Mouse (Mus musculus): Measurements from ENCODE around the gene Hoxa3. TPM values are rescaled to one million over a fixed set of nuclear protein-coding genes. Genes with fewer than 3 reads are reported as not detected.

The Hoxa3 gene
- polyA plus RNA-seq, 1 experiment from 2014 or later = 23.8 TPM

DNA sequence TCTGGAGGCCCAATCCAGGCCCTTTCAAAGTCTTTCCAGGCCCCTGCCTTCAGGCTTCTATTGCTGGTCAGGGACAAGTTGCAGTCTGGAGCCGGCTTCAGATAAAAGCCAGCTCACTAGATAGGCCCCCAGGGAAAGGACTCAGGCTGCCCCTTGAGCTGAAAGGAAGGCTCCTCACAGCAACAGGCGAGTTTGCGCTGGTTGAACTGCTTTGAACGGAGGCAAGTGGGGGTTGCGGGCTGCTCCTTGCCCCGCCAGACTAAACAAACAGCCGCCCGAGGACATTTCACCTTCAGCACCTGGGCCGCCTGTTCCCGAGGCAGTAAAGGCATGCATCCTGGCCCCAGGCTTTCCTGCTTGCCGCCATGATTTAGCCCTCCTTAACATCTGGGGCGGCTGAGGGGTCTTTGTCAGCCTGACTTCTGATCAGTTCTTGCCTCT lies 30.6 kb upstream of the Hoxa3 start:
- WGBS = 1% methylated on average over 12 of the region's 12 CpGs
- ATAC-seq (ENCODE audit: low FRiP score) = no peak
- Histone ChIP-seq H3K27ac (no peak overlapping the region), H3K9me3 (no peaks in the 10 kb centered on the region), H3K4me3 (no peak overlapping the region), H3K4me2 (no peak overlapping the region), H3K36me3 (no peaks in the 10 kb centered on the region), H3K9ac (no peak overlapping the region), H3K27me3 (peaks cover 98% of the 10 kb centered on the region), H3K4me1 (replicated peaks) (0 out of 2 replicates have a peak, but pooled peaks cover 10% of the 10 kb centered on the region)

DNA sequence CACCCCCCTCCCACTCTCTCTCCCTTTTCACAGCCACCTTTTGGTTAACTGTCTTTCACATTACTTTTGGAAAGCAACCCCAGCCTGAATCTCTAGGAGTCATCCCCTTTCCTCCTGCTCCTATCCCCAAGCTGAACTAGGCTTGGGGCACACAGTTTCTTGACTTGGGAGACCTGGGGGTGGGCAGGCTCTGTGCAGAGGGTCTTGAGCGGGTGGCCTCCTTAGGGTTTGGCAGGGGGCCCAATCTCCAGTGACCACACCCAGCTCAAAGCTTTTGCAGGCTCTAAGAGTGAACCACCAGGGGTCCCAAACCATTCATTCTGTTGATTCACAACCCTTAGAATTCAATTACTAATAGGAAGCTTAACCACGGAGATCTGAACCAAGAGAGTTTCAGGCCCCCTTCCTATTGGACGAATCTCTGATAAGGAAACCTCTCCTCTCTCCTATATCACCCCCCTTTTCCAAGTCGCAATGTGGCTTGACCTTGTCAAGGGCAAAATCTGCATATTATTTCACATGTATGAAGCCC lies 29.7 kb upstream of the Hoxa3 start:
- Histone ChIP-seq H3K27ac (no peak overlapping the region), H3K4me2 (no peak overlapping the region), H3K9me3 (no peaks in the 10 kb centered on the region), H3K4me1 (replicated peaks) (0 out of 2 replicates have a peak, but pooled peaks cover 10% of the 10 kb centered on the region), H3K27me3 (peaks cover 98% of the 10 kb centered on the region), H3K9ac (no peak overlapping the region), H3K36me3 (no peaks in the 10 kb centered on the region), H3K4me3 (no peak overlapping the region)
- ATAC-seq (ENCODE audit: low FRiP score) = no peak
- WGBS = 1% methylated on average over 4 of the region's 4 CpGs

DNA sequence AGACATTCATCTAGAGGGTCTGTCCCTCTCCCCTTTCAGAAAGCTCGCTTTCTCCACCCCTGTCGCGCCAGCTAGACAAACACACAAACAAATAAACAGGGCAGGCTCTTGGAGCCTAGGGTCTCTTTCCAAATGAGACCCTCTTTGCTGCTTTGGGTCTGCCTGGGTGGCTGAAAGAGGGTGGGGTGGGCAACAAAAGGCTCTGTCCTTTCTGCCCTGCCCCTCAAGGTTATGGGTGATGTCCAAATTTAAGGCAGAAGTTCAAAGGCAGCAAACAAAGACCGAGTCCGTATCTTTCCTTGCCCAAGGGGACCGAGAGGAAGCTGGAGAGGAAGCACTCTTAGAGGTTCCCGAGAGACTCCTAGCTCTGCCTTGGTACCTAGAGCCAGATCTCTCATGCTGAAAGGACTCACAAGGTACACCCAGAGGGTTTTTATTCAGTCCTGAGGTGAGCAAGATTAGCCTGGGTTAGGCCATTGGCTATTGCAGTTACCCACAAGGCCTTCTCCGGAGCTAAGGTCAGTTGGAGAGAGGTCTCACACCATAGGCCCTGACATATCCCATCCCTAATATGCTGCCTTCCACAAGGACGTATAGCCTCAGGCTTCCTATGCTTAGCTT lies 28.0 kb upstream of the Hoxa3 start:
- H3K9ac ChIP-seq = no peak overlapping the region
- 3% methylated on average over 9 of the region's 9 CpGs for WGBS
- H3K27ac ChIP-seq = no peak overlapping the region
- H3K4me2 ChIP-seq = no peak overlapping the region
- no peak overlapping the region for H3K4me3 ChIP-seq
- 0 out of 2 replicates have a peak, but pooled peaks cover 10% of the 10 kb centered on the region for H3K4me1 ChIP-seq (replicated peaks)
- ATAC-seq (ENCODE audit: low FRiP score) = no peak
- H3K9me3 ChIP-seq = no peaks in the 10 kb centered on the region
- peaks cover 98% of the 10 kb centered on the region for H3K27me3 ChIP-seq
- H3K36me3 ChIP-seq = no peaks in the 10 kb centered on the region

DNA sequence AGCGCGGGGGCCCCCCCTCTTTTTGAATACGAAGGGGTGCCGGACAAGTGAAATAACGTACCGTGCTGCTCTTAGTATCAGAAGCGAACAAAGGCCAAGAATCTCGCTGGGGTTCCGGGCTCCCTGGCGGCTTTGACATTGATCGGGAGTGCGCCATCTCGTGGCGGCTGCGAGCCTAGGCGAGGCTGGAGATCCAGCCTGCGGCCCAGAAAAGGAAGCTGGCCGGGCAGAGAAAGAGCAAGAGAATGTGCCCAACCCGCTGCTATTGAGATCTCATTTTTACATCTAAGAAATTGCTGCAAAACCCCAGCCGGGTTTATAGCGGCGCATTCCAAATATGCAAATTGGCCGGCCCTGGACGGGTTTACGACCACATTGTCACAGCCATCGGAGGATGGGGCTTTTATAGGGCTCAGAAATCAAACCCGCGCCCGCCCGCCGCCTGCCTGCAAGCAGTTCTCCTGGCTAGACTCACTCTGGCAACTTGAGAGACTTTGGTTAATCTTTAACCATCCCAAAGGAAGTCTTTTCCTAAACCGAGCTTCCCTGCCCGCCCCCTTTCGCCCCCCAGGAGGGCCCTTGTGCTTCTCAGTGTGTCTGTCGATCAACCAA lies 27.4 kb upstream of the Hoxa3 start, which contains the start of gene Hoxa10:
Hoxa10 (minus strand) TSS at position 466 of the 612 bp plus-strand sequence.
- no peaks in the 10 kb centered on the region for H3K9me3 ChIP-seq
- H3K27me3 ChIP-seq = peaks cover 98% of the 10 kb centered on the region
- H3K27ac ChIP-seq = no peak within 1 kb of the TSS
- under 1% methylated on average over 35 of the region's 35 CpGs for WGBS
- no peak within 1 kb of the TSS for H3K9ac ChIP-seq
- peak within 1 kb of the TSS; percentile 12; the same call in 1 of the 2 replicates for H3K4me3 ChIP-seq
- no peak within 1 kb of the TSS for H3K4me2 ChIP-seq
- no peak for ATAC-seq (ENCODE audit: low FRiP score)
- 0 out of 2 replicates have a peak, but pooled peaks cover 10% of the 10 kb centered on the region for H3K4me1 ChIP-seq (replicated peaks)
- no peaks in the 10 kb centered on the region for H3K36me3 ChIP-seq

DNA sequence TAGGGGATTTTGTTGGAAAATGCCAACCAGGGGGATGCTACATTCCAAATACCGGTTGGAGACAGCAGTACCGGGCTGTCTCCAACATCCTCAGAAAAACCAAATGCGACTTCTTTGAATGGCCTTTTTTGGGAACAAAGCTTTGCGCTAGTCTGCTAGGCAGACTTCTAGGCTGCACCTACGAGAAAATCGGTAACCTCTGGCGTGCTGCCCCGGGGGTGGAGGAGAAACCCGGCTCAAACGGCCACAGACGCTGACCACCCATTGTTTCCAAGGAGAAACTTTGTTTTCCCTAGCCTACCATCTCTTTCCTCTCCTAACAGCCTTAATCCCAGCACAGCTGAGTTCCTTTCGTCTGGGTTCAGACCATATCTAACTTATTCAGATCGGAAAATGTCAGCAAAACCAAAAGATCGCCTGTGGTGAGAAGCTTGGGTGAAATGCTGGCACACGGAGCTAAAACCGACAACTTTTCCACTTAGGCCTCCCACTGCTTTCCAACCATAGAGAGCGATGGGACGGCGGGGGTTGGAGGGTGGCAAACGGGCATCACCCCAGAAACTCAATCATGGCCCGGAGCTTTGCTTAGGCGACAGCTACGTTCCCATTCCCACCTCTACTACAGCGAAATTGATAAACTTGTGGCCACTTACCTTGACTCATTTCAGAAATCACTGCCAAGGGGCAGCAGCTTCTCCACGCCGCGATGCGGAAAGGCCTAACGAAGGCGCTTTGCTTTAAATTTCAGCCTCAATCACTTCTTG lies 26.7 kb upstream of the Hoxa3 start:
- ATAC-seq (ENCODE audit: low FRiP score) = no peak
- Histone ChIP-seq H3K4me3 (peak overlapping the region; percentile 12; the same call in 1 of the 2 replicates), H3K27ac (no peak overlapping the region), H3K4me2 (no peak overlapping the region), H3K4me1 (replicated peaks) (0 out of 2 replicates have a peak, but pooled peaks cover 5% of the 10 kb centered on the region), H3K9ac (no peak overlapping the region), H3K9me3 (no peaks in the 10 kb centered on the region), H3K27me3 (peaks cover 98% of the 10 kb centered on the region), H3K36me3 (no peaks in the 10 kb centered on the region)
- WGBS = under 1% methylated on average over 30 of the region's 30 CpGs

DNA sequence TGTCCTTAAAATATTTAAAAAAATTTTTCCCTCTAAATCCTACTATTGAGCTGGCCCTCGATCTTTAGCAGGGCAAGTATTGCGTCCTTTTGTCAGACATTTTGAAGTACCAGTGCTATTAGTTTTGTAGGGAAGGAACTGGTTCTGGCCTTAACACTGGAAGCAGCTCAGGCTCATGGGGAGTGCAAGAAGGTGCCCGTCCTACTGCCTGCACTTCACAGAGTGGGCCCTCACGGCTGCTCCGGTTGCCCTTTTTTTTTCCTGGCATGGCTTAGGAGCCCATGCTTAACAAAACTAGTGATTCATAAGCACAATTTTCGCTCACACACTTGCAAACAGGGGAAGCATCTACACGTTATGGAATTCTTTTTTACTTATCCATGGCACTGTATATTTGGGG lies 25.8 kb upstream of the Hoxa3 start:
- Histone ChIP-seq H3K27me3 (peaks cover 98% of the 10 kb centered on the region), H3K9ac (no peak overlapping the region), H3K9me3 (no peaks in the 10 kb centered on the region)

DNA sequence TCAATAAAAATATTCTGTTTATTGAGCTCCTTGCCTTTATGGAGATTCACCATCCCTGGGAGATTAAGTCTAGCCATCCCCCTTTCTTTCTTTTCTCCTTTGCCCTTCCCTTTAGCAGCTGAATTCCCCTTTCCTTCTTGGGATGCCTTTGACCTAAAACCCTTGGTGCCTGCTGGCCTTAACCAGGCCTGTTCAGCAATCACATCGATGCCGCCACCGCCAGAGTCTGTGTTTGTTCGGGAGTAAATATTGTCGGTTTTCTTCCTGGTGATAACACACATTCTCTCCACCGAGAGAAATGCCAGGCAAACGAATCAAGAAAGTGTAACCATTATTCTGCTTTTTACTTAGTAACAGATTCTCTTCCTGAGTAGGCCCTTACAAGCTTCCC lies 25.0 kb upstream of the Hoxa3 start:
- Histone ChIP-seq H3K27me3 (peaks cover 98% of the 10 kb centered on the region), H3K4me2 (no peak overlapping the region), H3K27ac (no peak overlapping the region), H3K9ac (no peak overlapping the region), H3K4me1 (replicated peaks) (0 out of 2 replicates have a peak, but pooled peaks cover 5% of the 10 kb centered on the region), H3K36me3 (no peaks in the 10 kb centered on the region), H3K4me3 (no peak overlapping the region), H3K9me3 (no peaks in the 10 kb centered on the region)
- WGBS = 4% methylated on average over 7 of the region's 7 CpGs
- ATAC-seq (ENCODE audit: low FRiP score) = no peak

More for the DNA sequence above, 25.8 kb upstream of the Hoxa3 start:
- Histone ChIP-seq H3K4me2 (no peak overlapping the region), H3K36me3 (no peaks in the 10 kb centered on the region), H3K27ac (no peak overlapping the region), H3K4me3 (no peak overlapping the region), H3K4me1 (replicated peaks) (0 out of 2 replicates have a peak, but pooled peaks cover 5% of the 10 kb centered on the region)
- ATAC-seq (ENCODE audit: low FRiP score) = no peak
- 3% methylated on average over 7 of the region's 7 CpGs for WGBS

GRCm38 (mm10) chr6:52237346-52238154 lies 24.4 kb upstream of the Hoxa3 start:
- ATAC-seq (ENCODE audit: low FRiP score) = no peak
- Histone ChIP-seq H3K4me1 (replicated peaks) (0 out of 2 replicates have a peak, but pooled peaks cover 5% of the 10 kb centered on the region), H3K36me3 (no peaks in the 10 kb centered on the region), H3K9ac (no peak overlapping the region), H3K9me3 (no peaks in the 10 kb centered on the region), H3K4me2 (no peak overlapping the region), H3K27ac (no peak overlapping the region), H3K27me3 (peaks cover 98% of the 10 kb centered on the region), H3K4me3 (no peak overlapping the region)
- 11% methylated on average over 10 of the region's 10 CpGs for WGBS

- WGBS = 9% methylated on average over 3 of the region's 3 CpGs
- ATAC-seq (ENCODE audit: low FRiP score) = no peak
- Histone ChIP-seq H3K4me1 (replicated peaks) (0 out of 2 replicates have a peak, but pooled peaks cover 5% of the 10 kb centered on the region), H3K36me3 (no peaks in the 10 kb centered on the region), H3K4me3 (no peak overlapping the region), H3K27ac (no peak overlapping the region), H3K9me3 (no peaks in the 10 kb centered on the region), H3K9ac (no peak overlapping the region), H3K27me3 (peaks cover 98% of the 10 kb centered on the region), H3K4me2 (no peak overlapping the region)
Measured at GRCm38 (mm10) chr6:52236806-52237205, 23.7 kb upstream of the Hoxa3 start.

DNA sequence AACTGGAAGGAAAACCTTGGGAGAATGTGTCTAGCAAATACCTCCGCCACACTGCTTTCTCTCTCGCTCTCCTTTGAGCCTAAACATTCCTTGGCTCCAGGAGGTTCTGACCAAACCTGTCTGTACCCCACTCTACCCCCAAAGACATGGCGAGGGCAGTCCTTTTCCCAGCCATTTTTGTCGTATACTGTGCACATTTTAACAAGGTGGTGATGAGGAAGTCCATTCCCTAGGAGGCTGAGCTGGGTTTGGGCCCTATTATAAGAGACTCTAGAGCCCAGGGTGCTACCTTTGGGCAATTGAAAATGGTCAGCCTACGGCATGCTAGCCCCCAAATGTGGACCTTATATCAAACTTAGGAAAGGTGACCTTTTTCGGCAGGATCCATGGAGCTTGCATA lies 22.7 kb upstream of the Hoxa3 start:
- no peaks in the 10 kb centered on the region for H3K36me3 ChIP-seq
- H3K4me3 ChIP-seq = no peak overlapping the region
- no peak for ATAC-seq (ENCODE audit: low FRiP score)
- peaks cover 94% of the 10 kb centered on the region for H3K27me3 ChIP-seq
- H3K4me2 ChIP-seq = no peak overlapping the region
- no peak overlapping the region for H3K9ac ChIP-seq
- H3K27ac ChIP-seq = no peak overlapping the region
- 0 out of 2 replicates have a peak, but pooled peaks cover 5% of the 10 kb centered on the region for H3K4me1 ChIP-seq (replicated peaks)
- 20% methylated on average over 6 of the region's 6 CpGs for WGBS
- H3K9me3 ChIP-seq = no peaks in the 10 kb centered on the region

DNA sequence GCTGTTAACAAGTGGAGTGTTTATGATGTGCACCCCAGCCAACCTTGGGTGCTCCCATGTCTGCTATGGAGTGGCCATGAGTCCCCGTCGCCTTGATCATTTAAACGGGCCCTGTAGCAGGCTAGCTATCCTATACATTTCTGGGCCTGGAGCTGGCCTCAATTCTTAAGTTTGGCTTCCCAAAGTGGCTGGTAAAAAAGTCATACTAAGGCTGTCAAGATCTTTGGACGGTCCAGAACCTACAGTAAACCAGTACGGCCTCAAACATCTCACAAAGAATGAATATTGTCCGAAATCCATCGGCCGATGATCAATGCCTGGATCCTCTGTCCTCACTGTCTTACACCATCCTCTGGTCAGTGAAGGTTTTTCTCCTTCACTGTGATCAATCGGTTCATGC lies 22.1 kb upstream of the Hoxa3 start:
- Histone ChIP-seq H3K9me3 (no peaks in the 10 kb centered on the region), H3K9ac (no peak overlapping the region), H3K27ac (no peak overlapping the region), H3K36me3 (no peaks in the 10 kb centered on the region), H3K4me1 (replicated peaks) (0 out of 2 replicates have a peak, but pooled peaks cover 2% of the 10 kb centered on the region), H3K4me2 (no peak overlapping the region), H3K27me3 (peaks cover 94% of the 10 kb centered on the region), H3K4me3 (no peak overlapping the region)
- WGBS = 25% methylated on average over 9 of the region's 9 CpGs
- no peak for ATAC-seq (ENCODE audit: low FRiP score)
